In genomic region chr5:141374797-141375196, GRCm38 (mm10) we compare ENCODE assay signal across 17 mouse cellular contexts.
"Had no signal": no experiment of that assay in that cellular context is flagged by ENCODE, and none has a peak within 500 bp of the region (broad histone marks: within the 10 kb centered on the region; RNA-seq: fewer than 3 reads in every experiment).

No protein-coding gene starts in this region.

- H3K9me3 ChIP-seq: midbrain, embryonic 13.5 days; midbrain, embryonic 15.5 days; neural tube, embryonic 13.5 days; neural tube, embryonic 15.5 days had no signal

- H3K36me3 ChIP-seq: midbrain, embryonic 13.5 days; midbrain, embryonic 15.5 days; neural tube, embryonic 13.5 days; neural tube, embryonic 15.5 days had no signal

- H3K4me2 ChIP-seq: lung, embryonic 14.5 days; midbrain, embryonic 11.5 days; midbrain, embryonic 13.5 days; midbrain, embryonic 15.5 days; neural tube, embryonic 13.5 days; neural tube, embryonic 15.5 days had no signal

- ATAC-seq: midbrain, embryonic 13.5 days; midbrain, embryonic 15.5 days had no signal

- H3K4me3 ChIP-seq: midbrain, embryonic 13.5 days; midbrain, embryonic 15.5 days; myocyte; neural tube, embryonic 13.5 days; neural tube, embryonic 15.5 days had no signal

- DNase-seq: lung, adult 18-20 months; lung, postnatal 10 days; lung, postnatal 4 days; right cerebral cortex, adult 18-20 months; right cerebral cortex, postnatal 25 days; right cerebral cortex, postnatal 4 days; spleen, adult 18-20 months; thymus, adult 18-20 months; thymus, postnatal 25 days; thymus, postnatal 4 days had no signal

- H3K27ac ChIP-seq: midbrain, embryonic 13.5 days; midbrain, embryonic 15.5 days; neural tube, embryonic 13.5 days; neural tube, embryonic 15.5 days had no signal

- H3K9ac ChIP-seq: lung, embryonic 14.5 days; midbrain, embryonic 13.5 days; midbrain, embryonic 15.5 days; neural tube, embryonic 13.5 days; neural tube, embryonic 15.5 days had no signal

- H3K4me1 ChIP-seq: midbrain, embryonic 15.5 days had no signal

- H3K27me3 ChIP-seq: midbrain, embryonic 13.5 days; midbrain, embryonic 15.5 days; neural tube, embryonic 13.5 days; neural tube, embryonic 15.5 days had no signal
